Mouse (Mus musculus) bone marrow macrophage, adult 2 months (primary cell): Measurements from ENCODE around the gene Mmachc.

Experiments
- CTCF ChIP-seq: IDR thresholded peaks from 2 replicates; pipeline ENCODE4 v1.5.1; 2012; ENCODE audit warnings: low read depth, mild to moderate bottlenecking, low read length, moderate library complexity
- POLR2A ChIP-seq: IDR thresholded peaks from 2 replicates; pipeline ENCODE4 v1.6.1; 2012; ENCODE audit warnings: mild to moderate bottlenecking, low read depth, low read length, borderline replicate concordance

- TF ChIP-seq CTCF (no peak), POLR2A (no peak)
These were observed 41.6 kb downstream of the Mmachc start for GRCm38 (mm10) chr4:116666625-116667024.
